Mouse (Mus musculus): Measurements from ENCODE around the gene Metap1d. TPM values are rescaled to one million over a fixed set of nuclear protein-coding genes. Genes with fewer than 3 reads are reported as not detected.

Metap1d gene
- 40.9 TPM for polyA plus RNA-seq (2014; fragmentation: Illumina TruSeq; extraction: RNeasy Lipid Tissue Mini Kit (QIAGEN cat#74804); ENCODE audit: low read depth, low replicate concordance)

GRCm38 (mm10) chr2:71453161-71453916, at the start of gene Metap1d:
Metap1d (plus strand) TSS chr2:71453276.

GRCm38 (mm10) chr2:71528014-71528713, 75.1 kb downstream of the Metap1d start, which contains the start of gene Dlx1:
Dlx1 (plus strand) TSS chr2:71528113.

GRCm38 (mm10) chr2:71546640-71547071, 93.6 kb downstream of the Metap1d start, which contains the start of gene Dlx2:
Dlx2 (minus strand) TSS chr2:71546754.

Other genes with a start within 250 kb of the Metap1d start
- 218 TPM for gene Dync1i2, start 241.6 kb upstream of the Metap1d start, polyA plus RNA-seq (2014; fragmentation: Illumina TruSeq; extraction: RNeasy Lipid Tissue Mini Kit (QIAGEN cat#74804); ENCODE audit: low read depth, low replicate concordance)
- gene Slc25a12, start 85.5 kb upstream of the Metap1d start, polyA plus RNA-seq (2014; fragmentation: Illumina TruSeq; extraction: RNeasy Lipid Tissue Mini Kit (QIAGEN cat#74804); ENCODE audit: low read depth, low replicate concordance), result 12.4 TPM
- gene Hat1, start 64.3 kb upstream of the Metap1d start, polyA plus RNA-seq (2014; fragmentation: Illumina TruSeq; extraction: RNeasy Lipid Tissue Mini Kit (QIAGEN cat#74804); ENCODE audit: low read depth, low replicate concordance), result 92.7 TPM
- gene Dlx1, start 74.8 kb downstream of the Metap1d start, polyA plus RNA-seq (2014; fragmentation: Illumina TruSeq; extraction: RNeasy Lipid Tissue Mini Kit (QIAGEN cat#74804); ENCODE audit: low read depth, low replicate concordance), result 0.41 TPM
- not detected for gene Dlx2, start 93.5 kb downstream of the Metap1d start, polyA plus RNA-seq (2014; fragmentation: Illumina TruSeq; extraction: RNeasy Lipid Tissue Mini Kit (QIAGEN cat#74804); ENCODE audit: low read depth, low replicate concordance)

Data from sigmoid colon, adult 10 weeks (tissue).